Mouse (Mus musculus) bone marrow macrophage, adult 2 months (primary cell): Measurements from ENCODE around the gene Galnt7.

ENCODE experiments used
- CTCF ChIP-seq: IDR thresholded peaks from 2 replicates; pipeline ENCODE4 v1.5.1; 2012; ENCODE audit warnings: low read depth, mild to moderate bottlenecking, low read length, moderate library complexity
- POLR2A ChIP-seq: IDR thresholded peaks from 2 replicates; pipeline ENCODE4 v1.6.1; 2012; ENCODE audit warnings: mild to moderate bottlenecking, low read depth, low read length, borderline replicate concordance

GRCm38 (mm10) chr8:57599813-57600555 lies 52.8 kb downstream of the Galnt7 start:
- no peak for TF ChIP-seq POLR2A
- TF ChIP-seq CTCF: no peak
